Mouse (Mus musculus) mouse trophoblast stem cell (cell line): ENCODE results near the gene Cyba.

Experiments
- in situ Hi-C, 2 experiments: fragments of 300-500 bp; cut with MseI, MboI; formaldehyde crosslinking; loops; 2 replicates in 1 of 2; 3 replicates in 1 of 2; pipeline ENCODE4 v1.15.1; 2025

The Cyba gene

GRCm38 (mm10) chr8:122421376-122422070, 11.2 kb downstream of the Cyba start, which contains the start of gene Il17c:
Gene Il17c (plus strand): TSS chr8:122422020.
- in situ Hi-C loops, result no loop called here

- in situ Hi-C loops, result no loop called here
Measured at GRCm38 (mm10) chr8:122419881-122420555, 12.7 kb downstream of the Cyba start.

GRCm38 (mm10) chr8:122415554-122415953, 17.2 kb downstream of the Cyba start:
- in situ Hi-C loops, result no loop called here

GRCm38 (mm10) chr8:122414311-122414710, 18.4 kb downstream of the Cyba start:
- in situ Hi-C loops, result no loop called here

- in situ Hi-C loops, result no loop called here
Measured at GRCm38 (mm10) chr8:122407678-122408077, 25.1 kb downstream of the Cyba start.

- in situ Hi-C loops, result no loop called here
Measured at GRCm38 (mm10) chr8:122405146-122405805, 27.5 kb downstream of the Cyba start.

- in situ Hi-C loops, result no loop called here
Measured at GRCm38 (mm10) chr8:122398186-122398585, 34.5 kb downstream of the Cyba start.

GRCm38 (mm10) chr8:122395291-122395690, 37.4 kb downstream of the Cyba start:
- in situ Hi-C loops, result no loop called here

GRCm38 (mm10) chr8:122393717-122394116, 39.0 kb downstream of the Cyba start:
- in situ Hi-C loops, result no loop called here

GRCm38 (mm10) chr8:122390758-122391157, 42.0 kb downstream of the Cyba start:
- in situ Hi-C loops, result no loop called here

- in situ Hi-C loops, result no loop called here
Measured at GRCm38 (mm10) chr8:122389357-122389756, 43.4 kb downstream of the Cyba start.

GRCm38 (mm10) chr8:122383039-122383438, 49.7 kb downstream of the Cyba start:
- in situ Hi-C loops, result no loop called here

- in situ Hi-C loops, result no loop called here
Measured at GRCm38 (mm10) chr8:122376365-122377231, 56.1 kb downstream of the Cyba start, which contains the start of gene Zc3h18. Gene Zc3h18 (plus strand): TSS chr8:122376609.

- in situ Hi-C loops, result no loop called here
Measured at GRCm38 (mm10) chr8:122375751-122376364, 56.9 kb downstream of the Cyba start.

GRCm38 (mm10) chr8:122375320-122375719, 57.4 kb downstream of the Cyba start:
- in situ Hi-C loops, result no loop called here
